Mouse (Mus musculus) colon, adult 2 months (tissue): Measurements from ENCODE around the gene Commd7. TPM values are rescaled to one million over a fixed set of nuclear protein-coding genes. Genes with fewer than 3 reads are reported as not detected.

Source experiments
- polyA plus RNA-seq: library from polyadenylated mRNA; depleted of rRNA; stranded (reverse); fragments of >200 nt; gene quantifications from 2 replicates; pipeline ENCODE4 v1.2.3, GENCODE M21; 2012; rRNA removed

The Commd7 gene
- polyA plus RNA-seq, result 15.9 and 16.1 TPM in 2 replicates

GRCm38 (mm10) chr2:153631976-153632870 is at the start of gene Commd7:
Commd7 (minus strand) TSS chr2:153632781.

DNA sequence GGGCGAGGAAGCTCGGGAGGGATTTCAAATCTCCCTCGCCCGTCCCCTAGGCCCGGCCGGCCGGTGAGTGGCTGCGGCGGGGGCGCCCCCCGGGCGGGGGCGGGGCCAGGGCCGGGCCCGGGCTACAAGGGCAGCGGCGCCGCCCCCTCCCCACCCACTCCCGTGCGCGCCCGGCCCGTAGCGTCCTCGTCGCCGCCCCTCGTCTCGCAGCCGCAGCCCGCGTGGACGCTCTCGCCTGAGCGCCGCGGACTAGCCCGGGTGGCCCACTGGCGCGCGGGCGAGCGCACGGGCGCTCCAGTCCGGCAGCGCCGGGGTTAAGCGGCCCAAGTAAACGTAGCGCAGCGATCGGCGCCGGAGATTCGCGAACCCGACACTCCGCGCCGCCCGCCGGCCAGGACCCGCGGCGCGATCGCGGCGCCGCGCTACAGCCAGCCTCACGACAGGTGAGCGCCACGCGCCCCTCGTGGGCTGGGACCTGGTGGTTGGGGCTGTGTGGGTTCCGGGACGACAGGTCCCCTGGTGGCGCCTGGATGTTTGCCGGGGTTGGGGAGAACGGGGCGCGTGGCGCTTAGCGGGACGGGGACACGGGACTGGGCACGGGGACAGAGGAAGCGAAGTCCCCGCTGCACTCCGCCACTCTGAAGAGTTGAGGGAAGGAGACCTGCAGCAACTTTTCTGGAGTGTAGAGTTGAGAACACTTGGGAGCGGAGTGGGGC is 16.9 kb upstream of the Commd7 start, which contains the start of gene Dnmt3b:
TSS of gene Dnmt3b (plus strand) at position 153 of the 716 bp plus-strand sequence.

Other genes with a start within 250 kb of the Commd7 start
- gene 4930404H24Rik, start 140.0 kb downstream of the Commd7 start, polyA plus RNA-seq, result not detected in 2 replicates
- gene Nol4l, start 102.8 kb downstream of the Commd7 start, polyA plus RNA-seq, result 39.3 and 39.9 TPM in 2 replicates
- 1.4 and 1.9 TPM in 2 replicates for gene Dnmt3b, start 16.7 kb upstream of the Commd7 start, polyA plus RNA-seq
- not detected in 2 replicates for gene Dnmt3c, start 63.9 kb upstream of the Commd7 start, polyA plus RNA-seq
- gene Mapre1, start 108.5 kb upstream of the Commd7 start, polyA plus RNA-seq, result 5.9 and 6.9 TPM in 2 replicates
- 0.17 and 0.20 TPM in 2 replicates for gene Efcab8, start 147.2 kb upstream of the Commd7 start, polyA plus RNA-seq
- not detected in 2 replicates for gene Sun5, start 238.3 kb upstream of the Commd7 start, polyA plus RNA-seq
- not detected in 2 replicates for gene Bpifb2, start 242.3 kb upstream of the Commd7 start, polyA plus RNA-seq